Mouse (Mus musculus): Measurements from ENCODE around the gene Sec14l2. TPM values are rescaled to one million over a fixed set of nuclear protein-coding genes. Genes with fewer than 3 reads are reported as not detected.
"Not testable (repeated sequence)": the region's sequence is repeated elsewhere in the genome, so short reads cannot be mapped to it uniquely, and the experiment has no call there.

Sec14l2 gene
- polyA plus RNA-seq, 1 experiment from 2014 or later = 5.8 TPM

DNA sequence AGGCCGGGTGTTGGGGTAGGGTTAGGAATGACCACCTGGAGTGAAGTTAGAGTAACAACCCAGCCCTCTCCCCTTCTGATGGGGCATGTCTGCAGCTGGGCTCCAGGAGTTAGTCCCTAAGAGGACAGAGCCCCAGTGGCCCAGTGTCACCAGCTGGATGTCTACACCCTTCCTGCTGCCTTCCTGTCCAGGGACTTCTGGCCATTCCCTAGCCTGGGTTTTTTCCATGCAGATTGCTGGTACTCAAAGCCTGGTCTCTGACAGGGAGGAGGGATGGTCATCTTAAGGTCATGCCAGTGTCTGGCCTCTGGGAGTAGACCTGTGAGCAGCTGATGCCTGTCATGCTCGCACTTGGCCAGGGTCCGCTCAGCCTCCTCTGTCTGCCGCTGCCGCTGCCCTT, 24.9 kb upstream of the Sec14l2 start:
- H3K4me3 ChIP-seq (replicated peaks) = no peak overlapping the region
- 73% methylated on average over 5 of the region's 5 CpGs for WGBS (ENCODE audit: insufficient replicate concordance)
- no peaks in the 10 kb centered on the region for H3K4me1 ChIP-seq (replicated peaks)
- no peak overlapping the region for H3K9ac ChIP-seq
- no peaks in the 10 kb centered on the region for H3K9me3 ChIP-seq (replicated peaks)
- no peaks in the 10 kb centered on the region for H3K27me3 ChIP-seq
- no peak overlapping the region for H3K4me2 ChIP-seq
- H3K36me3 ChIP-seq = peaks cover 3% of the 10 kb centered on the region; the same call in 1 of the 2 replicates
- DNase-seq = no peak
- no peak for ATAC-seq (ENCODE audit: low read depth)
- H3K27ac ChIP-seq = no peak overlapping the region

DNA sequence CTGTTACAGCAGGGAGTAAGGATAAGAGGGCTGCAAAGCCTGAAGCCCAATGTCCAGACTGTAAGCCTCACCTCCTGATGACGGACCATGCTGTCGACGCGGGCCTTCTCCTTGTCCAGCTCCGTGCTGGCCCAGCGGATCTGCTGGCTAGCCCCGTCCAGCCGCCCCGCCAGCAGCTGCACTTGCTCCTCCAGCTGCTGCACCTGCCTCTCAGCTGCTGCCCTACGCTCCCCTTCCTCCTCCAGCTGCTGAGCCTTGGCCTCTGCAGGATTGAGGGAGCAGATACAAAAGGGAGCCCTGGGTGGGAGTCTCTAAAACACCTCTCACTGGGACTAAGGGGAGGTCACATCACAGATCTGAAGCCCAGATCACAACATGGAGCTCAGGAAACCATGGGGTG, 23.9 kb upstream of the Sec14l2 start:
- Histone ChIP-seq H3K9ac (no peak overlapping the region), H3K27me3 (no peaks in the 10 kb centered on the region), H3K4me1 (replicated peaks) (no peaks in the 10 kb centered on the region), H3K4me3 (replicated peaks) (no peak overlapping the region), H3K27ac (no peak overlapping the region), H3K9me3 (replicated peaks) (no peaks in the 10 kb centered on the region), H3K4me2 (no peak overlapping the region), H3K36me3 (peaks cover 12% of the 10 kb centered on the region)
- WGBS (ENCODE audit: insufficient replicate concordance) = 82% methylated on average over 10 of the region's 10 CpGs
- ATAC-seq (ENCODE audit: low read depth) = no peak
- DNase-seq = no peak

- H3K4me3 ChIP-seq (replicated peaks) = no peak overlapping the region
- 79% methylated on average over 6 of the region's 6 CpGs for WGBS (ENCODE audit: insufficient replicate concordance)
- H3K4me2 ChIP-seq = no peak overlapping the region
- ATAC-seq (ENCODE audit: low read depth) (no peak), DNase-seq (no peak)
- no peak overlapping the region for H3K9ac ChIP-seq
- H3K27me3 ChIP-seq = no peaks in the 10 kb centered on the region
- H3K9me3 ChIP-seq (replicated peaks) = no peaks in the 10 kb centered on the region
- no peaks in the 10 kb centered on the region for H3K4me1 ChIP-seq (replicated peaks)
- peaks cover 19% of the 10 kb centered on the region for H3K36me3 ChIP-seq
- H3K27ac ChIP-seq = no peak overlapping the region
Measured at GRCm38 (mm10) chr11:4146381-4146780, 23.2 kb upstream of the Sec14l2 start.

DNA sequence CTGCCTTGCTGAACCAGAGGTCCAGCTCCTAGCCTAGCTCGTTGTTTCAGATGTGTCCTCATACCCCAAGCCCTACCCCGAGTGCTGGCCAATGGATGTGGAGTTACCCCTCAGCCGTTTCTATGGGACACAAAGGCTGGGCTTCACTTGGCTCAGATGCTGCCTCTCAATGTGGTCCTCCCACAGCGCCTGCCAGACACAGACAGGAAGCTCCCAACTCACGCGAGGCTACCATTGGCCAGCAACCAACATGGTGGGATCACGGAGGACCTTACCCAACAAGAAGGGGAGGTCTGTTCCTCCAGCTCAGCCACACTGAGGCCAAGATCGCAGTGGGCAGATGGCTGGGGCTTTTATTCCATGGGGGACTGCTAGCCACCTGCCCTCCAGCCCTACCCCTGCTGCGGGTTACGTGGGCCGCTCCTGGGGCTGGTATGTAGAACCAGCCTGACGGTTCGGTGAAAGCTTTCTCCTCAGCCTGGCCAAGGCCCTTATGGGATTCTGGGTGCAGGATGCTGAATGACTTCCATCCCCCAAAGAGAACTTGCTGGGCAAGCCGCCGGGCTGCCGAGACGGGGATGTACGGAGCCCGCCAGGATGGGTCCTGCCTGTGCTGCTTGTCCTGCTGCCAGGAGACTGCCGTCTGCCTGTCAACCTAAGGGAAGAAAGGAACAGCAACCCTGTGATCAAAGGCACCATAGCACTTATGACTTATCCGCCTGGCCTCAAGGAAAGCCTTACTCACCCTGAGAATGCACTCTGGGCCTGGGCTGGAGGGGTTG, 20.3 kb upstream of the Sec14l2 start:
- Histone ChIP-seq H3K27me3 (no peaks in the 10 kb centered on the region), H3K4me2 (no peak overlapping the region), H3K36me3 (peaks cover 39% of the 10 kb centered on the region), H3K27ac (no peak overlapping the region), H3K4me3 (replicated peaks) (no peak overlapping the region), H3K4me1 (replicated peaks) (no peaks in the 10 kb centered on the region), H3K9ac (no peak overlapping the region), H3K9me3 (replicated peaks) (no peaks in the 10 kb centered on the region)
- whole genome bisulfite sequencing (ENCODE audit: insufficient replicate concordance) = 83% methylated on average over 21 of the region's 21 CpGs
- ATAC-seq (ENCODE audit: low read depth) = no peak
- DNase-seq = no peak

DNA sequence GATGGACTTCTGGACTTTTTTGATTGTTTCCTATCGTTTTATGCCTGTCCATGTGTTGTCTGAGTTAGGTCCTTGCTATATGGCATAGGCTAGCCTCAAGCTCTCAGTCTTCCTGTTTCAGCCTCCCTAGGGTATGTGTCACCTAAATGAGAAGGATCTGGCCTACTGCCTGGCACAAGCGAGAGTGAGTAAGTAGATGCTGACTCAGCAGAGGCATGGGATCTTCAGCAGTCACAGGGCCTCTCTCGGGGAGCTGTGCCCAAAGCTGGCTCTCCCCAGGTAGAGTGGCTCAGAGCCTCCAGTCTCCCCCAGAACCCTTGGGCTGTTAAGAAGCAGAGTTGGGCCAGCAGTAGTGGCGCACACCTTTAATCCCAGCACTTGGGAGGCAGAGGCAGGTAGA, 19.1 kb upstream of the Sec14l2 start:
- H3K27ac ChIP-seq = no peak overlapping the region
- no peaks in the 10 kb centered on the region for H3K27me3 ChIP-seq
- ATAC-seq (ENCODE audit: low read depth) (no peak), DNase-seq (no peak)
- no peaks in the 10 kb centered on the region for H3K9me3 ChIP-seq (replicated peaks)
- 72% methylated on average over 4 of the region's 4 CpGs for WGBS (ENCODE audit: insufficient replicate concordance)
- H3K36me3 ChIP-seq = peaks cover 43% of the 10 kb centered on the region
- no peak overlapping the region for H3K4me3 ChIP-seq (replicated peaks)
- no peaks in the 10 kb centered on the region for H3K4me1 ChIP-seq (replicated peaks)
- H3K4me2 ChIP-seq = no peak overlapping the region
- H3K9ac ChIP-seq = no peak overlapping the region

GRCm38 (mm10) chr11:4141505-4141904, 18.3 kb upstream of the Sec14l2 start:
- Histone ChIP-seq H3K9ac (no peak overlapping the region), H3K4me3 (replicated peaks) (no peak overlapping the region), H3K27ac (no peak overlapping the region), H3K36me3 (peaks cover 48% of the 10 kb centered on the region), H3K27me3 (no peaks in the 10 kb centered on the region), H3K4me1 (replicated peaks) (peaks cover 5% of the 10 kb centered on the region; the same call in 1 of the 2 replicates), H3K4me2 (no peak overlapping the region), H3K9me3 (replicated peaks) (no peaks in the 10 kb centered on the region)
- no peak for ATAC-seq (ENCODE audit: low read depth)
- no peak for DNase-seq

- no peak for DNase-seq
- H3K9ac ChIP-seq = no peak overlapping the region
- WGBS (ENCODE audit: insufficient replicate concordance) = 57% methylated on average over 2 of the region's 2 CpGs
Measured at GRCm38 (mm10) chr11:4138964-4139363, 15.7 kb upstream of the Sec14l2 start.

GRCm38 (mm10) chr11:4134986-4135935, 12.0 kb upstream of the Sec14l2 start, which contains the start of gene Rnf215:
Gene Rnf215 (plus strand): TSS chr11:4135202.
- Histone ChIP-seq H3K4me1 (replicated peaks) (peaks cover 39% of the 10 kb centered on the region), H3K4me3 (replicated peaks) (peak within 1 kb of the TSS; percentile 84), H3K27ac (peak within 1 kb of the TSS; percentile 78), H3K9me3 (replicated peaks) (0 out of 2 replicates have a peak, but pooled peaks cover 5% of the 10 kb centered on the region), H3K4me2 (peak within 1 kb of the TSS; percentile 86), H3K9ac (peak within 1 kb of the TSS; percentile 90), H3K36me3 (peaks cover 19% of the 10 kb centered on the region), H3K27me3 (no peaks in the 10 kb centered on the region)
- ATAC-seq (ENCODE audit: low read depth) (peak; percentile 93), DNase-seq (peak; percentile 80)
- 3% methylated on average over 65 of the region's 66 CpGs for WGBS (ENCODE audit: insufficient replicate concordance)

More at GRCm38 (mm10) chr11:4138964-4139363, 15.7 kb upstream of the Sec14l2 start:
- H3K4me3 ChIP-seq (replicated peaks) = no peak overlapping the region
- ATAC-seq (ENCODE audit: low read depth) = no peak
- no peak overlapping the region for H3K4me2 ChIP-seq
- H3K27ac ChIP-seq = no peak overlapping the region
- H3K9me3 ChIP-seq (replicated peaks) = no peaks in the 10 kb centered on the region
- H3K4me1 ChIP-seq (replicated peaks) = peaks cover 24% of the 10 kb centered on the region
- H3K36me3 ChIP-seq = peaks cover 48% of the 10 kb centered on the region
- no peaks in the 10 kb centered on the region for H3K27me3 ChIP-seq

DNA sequence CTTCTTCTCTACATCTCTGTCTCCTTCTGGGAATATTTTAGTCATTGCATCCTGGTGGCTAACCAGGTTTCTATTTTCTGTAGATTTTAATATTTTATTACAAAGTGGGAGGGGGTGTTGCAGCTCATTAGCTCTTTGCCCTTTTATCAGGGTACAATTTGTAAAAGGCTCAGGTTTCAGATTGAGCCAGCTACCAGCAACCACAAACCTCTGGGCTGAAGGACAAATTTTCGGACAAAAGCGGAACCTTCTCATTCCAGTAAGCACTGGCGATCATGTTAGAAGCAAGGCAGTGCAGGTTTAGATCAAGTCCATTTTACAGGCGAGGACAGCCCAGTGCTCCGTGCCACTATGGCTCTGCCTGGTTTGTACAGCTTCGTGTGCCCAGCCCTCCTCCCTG, 11.2 kb upstream of the Sec14l2 start:
- no peak for ATAC-seq (ENCODE audit: low read depth)
- H3K4me1 ChIP-seq (replicated peaks) = peaks cover 40% of the 10 kb centered on the region
- peaks cover 11% of the 10 kb centered on the region for H3K36me3 ChIP-seq
- peak overlapping the region; percentile 84 for H3K4me3 ChIP-seq (replicated peaks)
- 0 out of 2 replicates have a peak, but pooled peaks cover 5% of the 10 kb centered on the region for H3K9me3 ChIP-seq (replicated peaks)
- H3K4me2 ChIP-seq = peak overlapping the region; percentile 86
- H3K9ac ChIP-seq = 0 out of 2 replicates have a peak overlapping the region, but pooled peaks have one; percentile 15
- no peak overlapping the region; the same call in 1 of the 2 replicates for H3K27ac ChIP-seq
- 51% methylated on average over 6 of the region's 6 CpGs for WGBS (ENCODE audit: insufficient replicate concordance)
- DNase-seq = no peak
- no peaks in the 10 kb centered on the region for H3K27me3 ChIP-seq

- no peak overlapping the region for H3K4me3 ChIP-seq (replicated peaks)
- H3K27me3 ChIP-seq = no peaks in the 10 kb centered on the region
- WGBS (ENCODE audit: insufficient replicate concordance) = 49% methylated on average over 3 of the region's 3 CpGs
- no peak overlapping the region for H3K4me2 ChIP-seq
- no peak overlapping the region for H3K9ac ChIP-seq
- 0 out of 2 replicates have a peak, but pooled peaks cover 5% of the 10 kb centered on the region for H3K9me3 ChIP-seq (replicated peaks)
- peaks cover 10% of the 10 kb centered on the region; the same call in 1 of the 2 replicates for H3K36me3 ChIP-seq
- ATAC-seq (ENCODE audit: low read depth) (no peak), DNase-seq (no peak)
- H3K27ac ChIP-seq = no peak overlapping the region
- H3K4me1 ChIP-seq (replicated peaks) = peaks cover 43% of the 10 kb centered on the region
Measured at GRCm38 (mm10) chr11:4133450-4133849, 10.2 kb upstream of the Sec14l2 start.

DNA sequence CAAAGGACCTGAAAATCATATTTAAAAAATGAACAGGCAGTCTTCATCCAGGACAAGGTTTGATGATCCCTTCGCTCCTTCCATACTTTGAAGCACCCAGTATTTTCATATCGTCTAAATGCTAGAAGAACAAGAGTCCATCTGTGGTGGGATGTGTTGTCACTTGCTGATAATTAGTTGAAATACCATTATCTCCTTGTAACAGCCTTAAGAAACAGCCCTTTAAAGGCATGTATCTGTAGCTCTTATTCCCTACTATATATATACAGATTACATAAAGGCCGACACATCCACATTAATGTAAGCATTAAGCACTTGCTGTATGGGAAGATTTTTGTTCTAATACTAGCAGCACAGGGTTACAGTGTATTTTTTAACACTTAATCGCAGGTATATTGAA, 5.2 kb upstream of the Sec14l2 start:
- H3K9ac ChIP-seq; DNase-seq; H3K4me2 ChIP-seq; H3K4me3 ChIP-seq (replicated peaks); H3K27me3 ChIP-seq; H3K27ac ChIP-seq; H3K36me3 ChIP-seq; H3K9me3 ChIP-seq (replicated peaks): not testable (repeated sequence)
- peak; percentile 61 for ATAC-seq (ENCODE audit: low read depth)
- 42% methylated on average over 4 of the region's 4 CpGs for WGBS (ENCODE audit: insufficient replicate concordance)
- peaks cover 30% of the 10 kb centered on the region for H3K4me1 ChIP-seq (replicated peaks)

Measured in liver, embryonic 13.5 days (tissue).